Mouse (Mus musculus) forebrain, embryonic 13.5 days (tissue): ENCODE measurements around the gene Fez1. TPM values are rescaled to one million over a fixed set of nuclear protein-coding genes. Genes with fewer than 3 reads are reported as not detected.

Source experiments
- ATAC-seq: fragments of 200-750 bp; cut with Nextera tagmentation; 2 replicates; pipeline ENCODE4 v1.8.0; 2017
- H3K27ac ChIP-seq: fragments of 300-500 bp; sonication (generic); 2 replicates; pipeline ENCODE4 v1.5.1; 2015; ENCODE audit warnings: inconsistent platforms, mild to moderate bottlenecking, moderate library complexity
- H3K27me3 ChIP-seq: fragments of 300-500 bp; sonication (generic); 2 replicates; pipeline ENCODE4 v1.6.1; 2015; ENCODE audit warnings: mild to moderate bottlenecking, inconsistent platforms
- H3K36me3 ChIP-seq: fragments of 300-500 bp; sonication (generic); 2 replicates; pipeline ENCODE4 v1.6.1; 2015; ENCODE audit warnings: mild to moderate bottlenecking, inconsistent platforms; ENCODE audit not compliant: poor library complexity, severe bottlenecking
- H3K4me1 ChIP-seq: fragments of 300-500 bp; sonication (generic); 2 replicates; pipeline ENCODE4 v1.6.1; 2015; ENCODE audit warnings: inconsistent platforms
- H3K4me2 ChIP-seq: fragments of 300-500 bp; sonication (generic); 2 replicates; pipeline ENCODE4 v1.6.1; 2015; ENCODE audit warnings: inconsistent platforms, mild to moderate bottlenecking, moderate library complexity
- H3K4me3 ChIP-seq: fragments of 300-500 bp; sonication (generic); 2 replicates; pipeline ENCODE4 v1.5.1; 2015; ENCODE audit warnings: mild to moderate bottlenecking, inconsistent platforms
- H3K9ac ChIP-seq: fragments of 300-500 bp; sonication (generic); 2 replicates; pipeline ENCODE4 v1.6.1; 2015; ENCODE audit warnings: mild to moderate bottlenecking, inconsistent platforms
- H3K9me3 ChIP-seq: fragments of 300-500 bp; sonication (generic); replicated peaks from 2 replicates; pipeline ENCODE4 v1.6.1; 2016; ENCODE audit warnings: inconsistent platforms
- WGBS: fragments of 180-500 bp; shearing (Covaris S2); methylation state at CpG from one replicate; pipeline ENCODE4 v1.1.7; 2015; 5-methylcytosine and 5-hydroxymethylcytosine counted together
- polyA plus RNA-seq: library from polyadenylated mRNA; unstranded; fragments of >200 nt; fragmentation: Nextera tagmentation; extraction: Ambion mirVana; gene quantifications from 2 replicates; pipeline ENCODE4 v1.2.1, GENCODE M21; 2015

The Fez1 gene
- polyA plus RNA-seq, 1 experiment from 2014 or later: 601 TPM

DNA sequence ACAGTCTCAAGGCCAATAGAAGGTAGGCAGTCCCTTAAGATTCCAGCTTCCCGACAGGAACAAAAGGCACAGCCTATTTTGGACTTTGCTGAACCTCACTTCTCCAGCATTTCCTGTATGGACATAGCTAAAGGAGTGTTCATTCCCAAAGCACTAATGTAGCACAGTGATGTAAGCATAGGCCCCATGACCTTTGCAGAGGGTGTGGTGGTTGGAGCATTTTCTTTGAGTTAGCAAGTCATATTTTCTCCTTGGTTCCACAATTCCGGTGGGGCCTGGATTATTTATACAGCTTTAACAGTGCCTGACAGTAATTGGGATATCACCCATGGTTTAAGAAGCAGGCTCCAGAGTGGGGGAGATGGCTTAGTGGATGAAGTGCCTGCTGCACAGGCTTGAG, 27.0 kb downstream of the Fez1 start:
- Histone ChIP-seq H3K4me2 (no peak overlapping the region), H3K9me3 (no peaks in the 10 kb centered on the region), H3K36me3 (peaks cover 89% of the 10 kb centered on the region), H3K27me3 (no peaks in the 10 kb centered on the region), H3K27ac (no peak overlapping the region), H3K4me3 (no peak overlapping the region), H3K9ac (no peak overlapping the region), H3K4me1 (no peaks in the 10 kb centered on the region)
- WGBS: 84% methylated on average over 2 of the region's 2 CpGs
- no peak for ATAC-seq

DNA sequence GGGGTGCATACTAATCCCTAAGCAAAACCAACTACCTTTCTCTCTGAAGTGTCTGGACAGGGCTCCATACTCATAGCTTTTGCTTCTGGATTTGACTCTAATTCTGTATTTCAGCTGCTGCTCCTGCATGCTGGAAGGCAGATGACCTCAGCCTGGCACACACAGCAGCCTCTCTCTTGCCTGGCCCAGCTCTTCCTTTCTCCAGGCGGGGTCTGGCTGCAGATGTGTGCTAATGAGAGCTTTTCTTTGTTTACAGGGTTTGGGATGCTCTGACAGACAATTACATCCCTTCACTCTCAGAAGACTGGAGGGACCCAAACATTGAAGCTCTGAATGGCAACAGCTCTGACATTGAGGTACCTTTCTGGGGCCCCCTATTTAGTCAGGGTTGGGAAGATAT, 28.4 kb downstream of the Fez1 start:
- Histone ChIP-seq H3K27me3 (no peaks in the 10 kb centered on the region), H3K36me3 (peaks cover 82% of the 10 kb centered on the region), H3K4me1 (no peaks in the 10 kb centered on the region), H3K4me3 (no peak overlapping the region), H3K27ac (no peak overlapping the region), H3K4me2 (no peak overlapping the region), H3K9ac (no peak overlapping the region), H3K9me3 (no peaks in the 10 kb centered on the region)
- ATAC-seq: no peak
- 38% methylated on average over 1 of the region's 1 CpGs for WGBS

DNA sequence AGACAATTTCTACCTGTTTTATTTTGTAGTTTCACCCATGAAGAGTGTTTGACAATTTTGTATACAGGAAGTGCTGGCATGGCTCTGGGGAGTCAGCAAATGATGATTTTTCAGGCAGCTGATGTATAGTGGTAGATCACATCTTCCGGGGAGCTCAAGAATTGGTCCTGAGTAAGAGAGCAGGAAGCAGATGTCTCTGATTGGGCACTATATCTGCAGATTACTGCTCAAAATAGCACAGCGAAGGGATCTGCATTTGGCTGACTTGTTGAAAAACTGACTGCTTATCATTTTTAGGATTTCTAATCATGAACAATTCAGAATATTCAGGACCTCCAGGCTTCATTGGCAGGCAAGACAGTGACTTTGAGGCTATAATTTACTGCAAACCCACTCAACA, 30.5 kb downstream of the Fez1 start:
- no peaks in the 10 kb centered on the region for H3K9me3 ChIP-seq
- no peak for ATAC-seq
- H3K4me3 ChIP-seq: no peak overlapping the region
- H3K4me1 ChIP-seq: peaks cover 3% of the 10 kb centered on the region
- H3K27me3 ChIP-seq: no peaks in the 10 kb centered on the region
- peaks cover 82% of the 10 kb centered on the region for H3K36me3 ChIP-seq
- WGBS: 93% methylated on average over 2 of the region's 2 CpGs
- no peak overlapping the region for H3K4me2 ChIP-seq
- H3K27ac ChIP-seq: no peak overlapping the region
- no peak overlapping the region for H3K9ac ChIP-seq

DNA sequence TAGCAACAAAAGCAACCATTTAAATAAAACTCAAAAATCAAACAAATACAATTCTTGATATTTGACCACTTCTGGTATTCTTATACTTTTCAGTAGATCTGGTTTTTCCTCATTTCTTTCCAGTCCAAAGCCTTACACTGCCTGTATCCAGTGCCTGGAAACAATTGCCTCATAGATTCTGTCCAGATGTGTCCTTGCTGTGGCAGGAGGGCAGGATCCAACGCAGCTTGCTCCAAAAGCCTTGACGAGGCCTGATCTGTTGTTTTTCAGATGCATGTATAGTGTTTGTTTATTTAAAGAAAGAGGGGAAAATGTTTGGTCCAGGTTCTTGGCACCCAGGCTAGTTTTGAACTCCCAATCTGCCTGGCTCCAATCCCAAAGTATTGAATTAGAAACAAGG, 34.7 kb downstream of the Fez1 start:
- no peaks in the 10 kb centered on the region for H3K27me3 ChIP-seq
- ATAC-seq: no peak

DNA sequence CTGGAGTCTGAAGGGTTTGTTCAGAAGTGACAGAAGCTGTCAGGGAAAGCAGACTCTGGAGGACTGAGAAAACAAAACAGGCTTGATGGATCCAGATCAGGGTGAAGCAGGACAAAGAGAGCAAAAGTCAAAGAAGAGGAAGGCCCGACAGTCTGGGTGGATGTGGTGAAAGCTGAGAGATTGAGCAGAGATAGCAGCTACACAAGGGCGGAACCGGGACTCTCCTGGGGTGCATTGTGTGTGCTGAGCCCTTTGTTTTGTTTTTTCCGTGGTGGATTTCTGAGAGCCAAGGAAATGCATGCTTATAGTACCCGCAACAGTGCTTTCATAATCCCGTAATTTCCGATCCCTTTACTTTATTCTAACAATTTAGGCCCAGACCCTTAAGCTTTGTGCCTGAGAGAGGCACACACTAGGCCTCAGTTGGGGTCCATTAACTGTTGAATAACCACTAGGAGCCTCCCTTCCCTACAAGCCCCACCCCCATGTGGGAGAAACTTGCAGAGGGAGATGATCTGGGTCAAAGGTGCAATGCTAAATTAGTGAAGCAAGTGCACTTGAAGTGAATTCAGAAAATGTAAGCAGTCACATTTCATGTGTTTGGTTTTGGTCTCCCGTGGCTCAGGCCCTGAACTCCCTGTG, 35.9 kb downstream of the Fez1 start:
- 9% methylated on average over 8 of the region's 8 CpGs for WGBS
- H3K9ac ChIP-seq: 0 out of 2 replicates have a peak overlapping the region, but pooled peaks have one; percentile 2
- H3K4me3 ChIP-seq: no peak overlapping the region

More for the DNA sequence above, 34.7 kb downstream of the Fez1 start:
- Histone ChIP-seq H3K4me3 (no peak overlapping the region), H3K27ac (no peak overlapping the region), H3K9me3 (no peaks in the 10 kb centered on the region), H3K36me3 (peaks cover 82% of the 10 kb centered on the region), H3K4me1 (peaks cover 17% of the 10 kb centered on the region), H3K4me2 (no peak overlapping the region), H3K9ac (no peak overlapping the region)
- WGBS: 83% methylated on average over 2 of the region's 2 CpGs

DNA sequence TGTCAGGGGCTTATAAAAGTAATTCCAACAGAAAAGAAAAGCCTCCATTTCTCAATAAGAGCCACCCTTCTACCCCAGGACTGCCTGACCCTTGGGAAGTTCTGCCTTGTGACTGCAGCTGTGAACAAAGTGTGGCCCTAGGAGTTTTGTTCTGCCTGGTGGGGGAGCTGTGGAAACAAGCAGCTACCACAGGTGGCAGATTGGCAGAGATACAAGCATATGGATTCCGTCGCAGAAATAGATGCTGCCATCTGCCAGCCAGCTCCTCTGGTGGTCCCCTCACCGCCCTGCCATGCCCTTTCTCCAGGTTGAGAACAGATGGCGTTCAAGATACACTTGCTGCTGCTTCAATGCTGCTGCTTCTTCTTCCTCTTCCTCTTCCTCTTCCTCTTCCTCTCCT, 37.0 kb downstream of the Fez1 start:
- Histone ChIP-seq H3K27me3 (no peaks in the 10 kb centered on the region), H3K9ac (no peak overlapping the region), H3K4me1 (peaks cover 17% of the 10 kb centered on the region), H3K9me3 (no peaks in the 10 kb centered on the region), H3K27ac (no peak overlapping the region), H3K36me3 (peaks cover 89% of the 10 kb centered on the region), H3K4me3 (no peak overlapping the region), H3K4me2 (no peak overlapping the region)
- WGBS: 24% methylated on average over 4 of the region's 4 CpGs
- ATAC-seq: peak; percentile 53; the same call in 1 of the 2 replicates

More for the DNA sequence above, 35.9 kb downstream of the Fez1 start:
- Histone ChIP-seq H3K27me3 (no peaks in the 10 kb centered on the region), H3K9me3 (no peaks in the 10 kb centered on the region), H3K27ac (no peak overlapping the region; the same call in 1 of the 2 replicates), H3K4me1 (peaks cover 17% of the 10 kb centered on the region), H3K36me3 (peaks cover 82% of the 10 kb centered on the region), H3K4me2 (no peak overlapping the region)
- no peak for ATAC-seq

DNA sequence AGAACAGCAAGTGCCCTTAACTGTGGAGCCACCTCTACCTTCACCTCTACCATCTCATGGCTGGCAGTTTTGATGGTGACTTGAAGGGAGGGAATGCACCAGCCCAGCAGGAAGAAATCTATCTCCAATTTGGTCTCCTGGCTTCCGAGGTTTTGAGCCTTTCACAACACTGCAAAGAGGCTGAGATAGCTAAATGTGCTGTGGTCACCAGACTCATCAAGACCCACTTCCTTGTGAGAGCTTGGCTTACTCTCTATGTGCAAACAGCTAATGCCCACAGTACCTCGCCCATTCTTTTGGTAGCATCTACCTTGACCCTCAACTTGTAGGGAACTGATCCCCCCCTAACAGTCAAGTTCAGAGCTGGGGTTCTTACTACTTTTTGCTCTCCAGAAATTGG, 40.9 kb downstream of the Fez1 start:
- H3K4me2 ChIP-seq: no peak overlapping the region
- no peak overlapping the region for H3K27ac ChIP-seq
- peaks cover 94% of the 10 kb centered on the region for H3K36me3 ChIP-seq
- no peak overlapping the region for H3K9ac ChIP-seq
- H3K27me3 ChIP-seq: no peaks in the 10 kb centered on the region
- 91% methylated on average over 2 of the region's 2 CpGs for WGBS
- peaks cover 10% of the 10 kb centered on the region for H3K4me1 ChIP-seq
- no peaks in the 10 kb centered on the region for H3K9me3 ChIP-seq
- no peak overlapping the region for H3K4me3 ChIP-seq
- no peak for ATAC-seq

DNA sequence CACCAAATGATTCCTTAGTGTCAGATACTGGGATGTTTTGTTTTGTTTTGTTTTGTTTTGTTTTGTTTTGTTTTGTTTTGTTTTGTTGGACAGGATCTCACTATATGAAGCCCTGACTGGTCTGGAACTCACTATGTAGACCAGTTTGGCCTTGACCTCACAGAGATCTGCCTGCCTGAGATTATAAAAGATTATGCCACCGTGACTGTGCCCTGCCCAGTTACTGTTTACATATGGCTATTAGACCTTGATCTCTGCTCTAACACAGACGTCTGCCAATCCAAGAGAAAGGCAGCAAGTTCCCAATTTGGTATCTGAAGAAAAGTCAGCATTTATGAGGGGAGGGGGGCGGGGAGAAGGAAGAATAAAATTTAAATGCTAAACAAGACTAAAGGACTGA, 42.0 kb downstream of the Fez1 start:
- Histone ChIP-seq H3K4me2 (no peak overlapping the region), H3K4me3 (no peak overlapping the region), H3K4me1 (0 out of 2 replicates have a peak, but pooled peaks cover 1% of the 10 kb centered on the region), H3K9ac (no peak overlapping the region), H3K27ac (no peak overlapping the region), H3K36me3 (peaks cover 96% of the 10 kb centered on the region), H3K9me3 (no peaks in the 10 kb centered on the region), H3K27me3 (no peaks in the 10 kb centered on the region)
- ATAC-seq: no peak
- 78% methylated on average over 3 of the region's 3 CpGs for WGBS

DNA sequence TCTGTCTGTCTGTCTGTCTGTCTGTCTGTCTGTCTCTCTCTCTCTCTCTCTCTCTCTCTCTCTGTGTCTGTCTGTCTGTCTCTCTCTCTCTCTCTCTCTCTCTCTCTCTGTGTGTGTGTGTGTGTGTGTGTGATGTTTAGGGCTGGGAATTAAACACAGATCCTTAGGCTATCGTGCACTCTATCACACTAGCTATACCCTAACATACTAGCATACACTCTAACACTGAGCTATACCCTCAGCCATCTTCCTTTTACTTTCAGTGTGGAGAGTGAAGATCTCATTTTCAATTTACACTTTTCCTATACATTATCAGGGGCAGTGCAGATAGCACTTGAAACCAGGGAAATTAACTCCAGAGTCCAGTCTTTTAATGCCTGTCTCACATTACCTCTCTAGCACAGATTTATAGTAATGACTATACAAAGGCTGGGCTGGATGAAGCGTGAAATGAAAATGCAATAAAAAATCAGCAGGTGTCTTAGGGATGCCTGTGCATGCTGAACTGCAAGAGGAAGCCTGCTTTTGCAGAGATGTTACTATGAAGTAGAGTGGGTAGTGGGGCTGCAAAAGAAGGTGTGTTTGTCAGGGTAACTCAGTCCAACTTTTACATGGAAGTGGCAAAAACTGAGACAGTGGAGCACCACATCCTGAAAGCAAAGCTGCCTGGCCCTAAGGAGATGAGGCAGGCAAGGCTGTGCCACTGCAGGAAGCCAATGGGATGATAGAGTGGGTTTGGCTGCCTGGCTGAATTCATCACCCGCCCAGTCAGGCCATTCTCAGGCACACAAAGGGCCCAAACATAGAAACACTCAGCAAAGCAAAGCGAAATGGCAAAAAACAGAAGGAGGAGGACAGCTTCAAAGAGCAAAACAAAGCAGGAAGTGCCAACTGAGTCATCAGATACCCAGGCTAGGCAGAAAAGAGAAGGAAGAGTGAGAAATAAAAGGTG, 43.5 kb downstream of the Fez1 start:
- Histone ChIP-seq H3K4me1 (no peaks in the 10 kb centered on the region), H3K9ac (no peak overlapping the region), H3K4me3 (no peak overlapping the region), H3K27ac (no peak overlapping the region), H3K27me3 (no peaks in the 10 kb centered on the region), H3K4me2 (no peak overlapping the region), H3K36me3 (peaks cover 96% of the 10 kb centered on the region), H3K9me3 (no peaks in the 10 kb centered on the region)
- 51% methylated on average over 4 of the region's 4 CpGs for WGBS
- ATAC-seq: no peak

DNA sequence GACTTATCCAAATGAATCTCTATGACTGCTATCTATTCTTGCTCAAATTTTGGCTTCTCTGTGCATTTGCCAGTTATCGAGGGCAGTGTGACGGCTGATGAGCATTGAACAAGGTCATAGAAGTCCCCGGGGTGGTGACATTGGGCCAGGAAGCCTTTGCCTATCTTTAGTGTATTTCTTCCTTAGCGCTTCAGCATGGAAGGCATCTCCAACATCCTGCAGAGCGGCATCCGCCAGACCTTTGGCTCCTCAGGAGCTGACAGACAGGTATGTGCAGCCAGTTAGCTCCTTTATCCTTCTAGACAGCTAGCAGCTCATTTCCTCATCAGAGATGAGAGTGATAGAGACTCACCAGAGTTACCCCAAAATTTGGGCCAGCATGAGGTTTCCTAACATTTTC, 47.0 kb downstream of the Fez1 start:
- WGBS: 92% methylated on average over 6 of the region's 6 CpGs
- Histone ChIP-seq H3K9me3 (no peaks in the 10 kb centered on the region), H3K36me3 (peaks cover 96% of the 10 kb centered on the region), H3K9ac (no peak overlapping the region), H3K4me3 (no peak overlapping the region), H3K4me2 (no peak overlapping the region), H3K4me1 (no peaks in the 10 kb centered on the region), H3K27me3 (no peaks in the 10 kb centered on the region), H3K27ac (no peak overlapping the region)
- no peak for ATAC-seq

DNA sequence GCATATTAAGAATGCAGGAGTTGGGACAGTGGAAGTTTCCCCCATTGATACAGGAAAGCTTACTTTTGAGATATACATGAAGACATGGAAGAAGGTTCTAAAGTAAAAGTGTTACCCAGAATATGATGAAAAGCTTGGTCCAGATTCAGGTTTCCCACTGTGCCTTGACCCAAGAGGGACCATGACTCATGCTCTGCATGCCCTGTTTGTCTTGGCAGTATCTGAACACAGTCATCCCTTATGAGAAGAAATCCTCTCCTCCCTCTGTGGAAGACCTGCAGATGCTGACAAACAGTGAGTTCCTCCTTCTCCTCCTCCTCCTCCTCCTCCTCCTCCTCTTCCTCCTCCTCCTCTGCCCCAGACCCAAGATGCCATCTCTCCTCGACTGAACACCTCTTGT, 48.6 kb downstream of the Fez1 start:
- no peak overlapping the region for H3K4me3 ChIP-seq
- H3K27me3 ChIP-seq: no peaks in the 10 kb centered on the region
- no peaks in the 10 kb centered on the region for H3K4me1 ChIP-seq
- H3K4me2 ChIP-seq: no peak overlapping the region
- H3K36me3 ChIP-seq: peaks cover 96% of the 10 kb centered on the region
- H3K27ac ChIP-seq: no peak overlapping the region
- ATAC-seq: no peak
- H3K9ac ChIP-seq: no peak overlapping the region
- no peaks in the 10 kb centered on the region for H3K9me3 ChIP-seq
- WGBS: 60% methylated on average over 1 of the region's 1 CpGs

DNA sequence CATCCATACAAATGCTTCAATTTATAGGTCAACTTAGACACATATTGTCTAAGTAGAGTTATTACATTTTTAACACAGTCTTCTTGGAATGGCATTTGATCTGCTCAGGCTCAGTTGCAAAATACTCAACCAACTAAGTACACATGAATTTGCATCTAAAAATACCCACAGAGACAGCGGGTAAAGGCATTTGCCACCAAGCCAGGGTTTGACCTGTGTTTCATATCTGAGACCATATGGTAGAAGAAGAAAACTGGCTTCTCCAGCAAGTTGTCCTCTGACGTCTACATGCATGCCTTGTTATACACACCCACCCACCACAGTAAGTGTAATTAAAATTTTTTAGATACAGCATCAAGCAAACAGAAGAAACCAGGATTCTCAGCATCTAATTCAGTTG, 52.1 kb downstream of the Fez1 start:
- H3K4me2 ChIP-seq: no peak overlapping the region
- H3K9ac ChIP-seq: no peak overlapping the region
- H3K9me3 ChIP-seq: no peaks in the 10 kb centered on the region
- 89% methylated on average over 2 of the region's 2 CpGs for WGBS
- no peak for ATAC-seq
- H3K4me3 ChIP-seq: no peak overlapping the region
- H3K27me3 ChIP-seq: no peaks in the 10 kb centered on the region
- H3K27ac ChIP-seq: no peak overlapping the region
- peaks cover 100% of the 10 kb centered on the region for H3K36me3 ChIP-seq
- H3K4me1 ChIP-seq: no peaks in the 10 kb centered on the region
